Mouse (Mus musculus): ENCODE measurements around the gene Sesn2. TPM values are rescaled to one million over a fixed set of nuclear protein-coding genes. Genes with fewer than 3 reads are reported as not detected.
"Not testable (repeated sequence)": the region's sequence is repeated elsewhere in the genome, so short reads cannot be mapped to it uniquely, and the experiment has no call there.

Sesn2 gene
- polyA plus RNA-seq, 1 experiment from 2014 or later = 7.8 TPM

- Histone ChIP-seq H3K27ac (replicated peaks) (peak overlapping the region; percentile 59; the same call in 1 of the 2 replicates), H3K9ac (no peak overlapping the region), H3K9me3 (replicated peaks) (no peaks in the 10 kb centered on the region), H3K27me3 (no peaks in the 10 kb centered on the region), H3K36me3 (replicated peaks) (peaks cover 49% of the 10 kb centered on the region), H3K4me1 (replicated peaks) (peaks cover 41% of the 10 kb centered on the region), H3K4me2 (no peak overlapping the region), H3K4me3 (replicated peaks) (no peak overlapping the region)
- ATAC-seq (ENCODE audit: insufficient read depth) = no peak; the same call in 1 of the 2 replicates
- WGBS (ENCODE audit: insufficient replicate concordance) = 66% methylated on average over 10 of the region's 10 CpGs
Observed at GRCm38 (mm10) chr4:132492178-132493060, 17.9 kb downstream of the Sesn2 start.

GRCm38 (mm10) chr4:132491748-132492147, 18.6 kb downstream of the Sesn2 start:
- Histone ChIP-seq H3K36me3 (replicated peaks) (peaks cover 42% of the 10 kb centered on the region), H3K9me3 (replicated peaks) (no peaks in the 10 kb centered on the region), H3K27ac (replicated peaks) (peak overlapping the region; percentile 59; the same call in 1 of the 2 replicates), H3K4me2 (no peak overlapping the region), H3K27me3 (no peaks in the 10 kb centered on the region), H3K4me3 (replicated peaks) (no peak overlapping the region), H3K9ac (no peak overlapping the region), H3K4me1 (replicated peaks) (peaks cover 41% of the 10 kb centered on the region)
- ATAC-seq (ENCODE audit: insufficient read depth) = peak; percentile 64
- WGBS (ENCODE audit: insufficient replicate concordance) = 66% methylated on average over 6 of the region's 6 CpGs

GRCm38 (mm10) chr4:132491057-132491456, 19.2 kb downstream of the Sesn2 start:
- no peak overlapping the region for H3K27ac ChIP-seq (replicated peaks)
- 72% methylated on average over 8 of the region's 8 CpGs for WGBS (ENCODE audit: insufficient replicate concordance)
- H3K4me2 ChIP-seq = no peak overlapping the region
- ATAC-seq (ENCODE audit: insufficient read depth) = no peak
- no peak overlapping the region for H3K4me3 ChIP-seq (replicated peaks)
- H3K9me3 ChIP-seq (replicated peaks) = no peaks in the 10 kb centered on the region
- peaks cover 35% of the 10 kb centered on the region for H3K36me3 ChIP-seq (replicated peaks)
- H3K9ac ChIP-seq = no peak overlapping the region
- no peaks in the 10 kb centered on the region for H3K27me3 ChIP-seq
- H3K4me1 ChIP-seq (replicated peaks) = peaks cover 41% of the 10 kb centered on the region

DNA sequence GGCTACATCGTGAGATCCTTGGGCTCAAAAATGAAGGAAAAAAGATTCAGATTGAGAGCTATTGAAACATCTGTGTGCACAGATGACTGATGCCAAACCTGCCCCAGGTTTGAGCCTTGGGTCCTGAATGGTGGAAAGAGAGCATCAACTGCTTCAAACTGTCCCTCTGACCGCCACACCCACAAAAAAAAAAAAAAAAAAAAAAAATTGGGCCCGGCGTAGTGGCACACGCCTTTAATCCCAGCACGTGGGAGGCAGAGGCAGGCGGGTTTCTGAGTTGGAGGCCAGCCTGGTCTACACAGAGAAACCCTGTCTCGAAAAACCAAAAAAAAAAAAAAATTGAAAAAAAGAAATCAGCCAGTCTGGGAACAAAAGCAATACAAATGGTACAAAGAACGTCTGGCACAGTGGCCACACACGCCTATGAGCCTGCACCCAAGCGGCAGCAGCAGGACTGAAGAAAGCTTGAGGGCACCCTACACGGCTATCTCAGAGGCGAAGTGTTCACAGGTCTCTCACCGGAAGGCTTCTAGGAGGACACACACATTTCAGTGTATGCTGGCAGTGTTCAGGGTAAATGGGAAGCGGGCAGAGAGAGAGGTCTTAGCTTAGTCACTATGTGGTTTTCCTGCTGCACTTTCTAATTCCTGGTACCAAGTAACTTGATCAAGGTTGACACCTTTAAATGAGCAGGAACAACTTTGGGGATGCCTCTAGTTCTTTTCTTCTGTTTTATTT, 19.9 kb downstream of the Sesn2 start:
- ATAC-seq (ENCODE audit: insufficient read depth) = no peak
- Histone ChIP-seq H3K27ac (replicated peaks) (no peak overlapping the region), H3K4me2 (no peak overlapping the region), H3K27me3 (no peaks in the 10 kb centered on the region), H3K9ac (no peak overlapping the region), H3K4me1 (replicated peaks) (peaks cover 41% of the 10 kb centered on the region), H3K36me3 (replicated peaks) (peaks cover 29% of the 10 kb centered on the region), H3K9me3 (replicated peaks) (no peaks in the 10 kb centered on the region), H3K4me3 (replicated peaks) (no peak overlapping the region)
- WGBS (ENCODE audit: insufficient replicate concordance) = 59% methylated on average over 15 of the region's 15 CpGs

GRCm38 (mm10) chr4:132488976-132489375, 21.3 kb downstream of the Sesn2 start:
- Histone ChIP-seq H3K27ac (replicated peaks) (no peak overlapping the region), H3K9me3 (replicated peaks) (no peaks in the 10 kb centered on the region), H3K4me2 (no peak overlapping the region), H3K4me1 (replicated peaks) (peaks cover 36% of the 10 kb centered on the region), H3K36me3 (replicated peaks) (peaks cover 15% of the 10 kb centered on the region), H3K9ac (no peak overlapping the region), H3K27me3 (no peaks in the 10 kb centered on the region), H3K4me3 (replicated peaks) (no peak overlapping the region)
- WGBS (ENCODE audit: insufficient replicate concordance) = 69% methylated on average over 6 of the region's 6 CpGs
- no peak for ATAC-seq (ENCODE audit: insufficient read depth)

GRCm38 (mm10) chr4:132488521-132488920, 21.8 kb downstream of the Sesn2 start:
- H3K36me3 ChIP-seq (replicated peaks) = peaks cover 10% of the 10 kb centered on the region
- no peaks in the 10 kb centered on the region for H3K9me3 ChIP-seq (replicated peaks)
- peaks cover 38% of the 10 kb centered on the region for H3K4me1 ChIP-seq (replicated peaks)
- H3K4me3 ChIP-seq (replicated peaks) = no peak overlapping the region
- H3K27me3 ChIP-seq = no peaks in the 10 kb centered on the region
- H3K27ac ChIP-seq (replicated peaks) = no peak overlapping the region
- H3K4me2 ChIP-seq = no peak overlapping the region
- H3K9ac ChIP-seq = no peak overlapping the region
- ATAC-seq (ENCODE audit: insufficient read depth) = no peak
- WGBS (ENCODE audit: insufficient replicate concordance) = 68% methylated on average over 3 of the region's 3 CpGs

GRCm38 (mm10) chr4:132484820-132485219, 25.5 kb downstream of the Sesn2 start:
- ATAC-seq (ENCODE audit: insufficient read depth) = peak; percentile 52; the same call in 1 of the 2 replicates
- Histone ChIP-seq H3K4me1 (replicated peaks) (peaks cover 20% of the 10 kb centered on the region; the same call in 1 of the 2 replicates), H3K9me3 (replicated peaks) (no peaks in the 10 kb centered on the region), H3K27ac (replicated peaks) (no peak overlapping the region), H3K4me3 (replicated peaks) (no peak overlapping the region), H3K4me2 (no peak overlapping the region), H3K9ac (no peak overlapping the region), H3K27me3 (no peaks in the 10 kb centered on the region), H3K36me3 (replicated peaks) (no peaks in the 10 kb centered on the region)
- WGBS (ENCODE audit: insufficient replicate concordance) = 56% methylated on average over 5 of the region's 5 CpGs

GRCm38 (mm10) chr4:132484231-132484630, 26.1 kb downstream of the Sesn2 start:
- no peak for ATAC-seq (ENCODE audit: insufficient read depth)
- WGBS (ENCODE audit: insufficient replicate concordance) = 64% methylated on average over 4 of the region's 4 CpGs
- Histone ChIP-seq H3K4me3 (replicated peaks) (no peak overlapping the region), H3K27me3 (no peaks in the 10 kb centered on the region), H3K4me2 (no peak overlapping the region), H3K9ac (no peak overlapping the region), H3K27ac (replicated peaks) (no peak overlapping the region), H3K4me1 (replicated peaks) (peaks cover 17% of the 10 kb centered on the region; the same call in 1 of the 2 replicates), H3K36me3 (replicated peaks) (no peaks in the 10 kb centered on the region), H3K9me3 (replicated peaks) (no peaks in the 10 kb centered on the region)

GRCm38 (mm10) chr4:132482956-132483608, 27.2 kb downstream of the Sesn2 start:
- H3K36me3 ChIP-seq (replicated peaks) = no peaks in the 10 kb centered on the region
- no peaks in the 10 kb centered on the region for H3K9me3 ChIP-seq (replicated peaks)
- 61% methylated on average over 13 of the region's 13 CpGs for WGBS (ENCODE audit: insufficient replicate concordance)
- peak; percentile 32 for ATAC-seq (ENCODE audit: insufficient read depth)
- H3K4me2 ChIP-seq = no peak overlapping the region
- H3K9ac ChIP-seq = no peak overlapping the region
- H3K27ac ChIP-seq (replicated peaks) = peak overlapping the region; percentile 56; the same call in 1 of the 2 replicates
- H3K4me1 ChIP-seq (replicated peaks) = peaks cover 12% of the 10 kb centered on the region; the same call in 1 of the 2 replicates
- no peak overlapping the region for H3K4me3 ChIP-seq (replicated peaks)
- H3K27me3 ChIP-seq = no peaks in the 10 kb centered on the region

GRCm38 (mm10) chr4:132482104-132482503, 28.2 kb downstream of the Sesn2 start:
- not testable (repeated sequence) for H3K4me3 ChIP-seq (replicated peaks); H3K27ac ChIP-seq (replicated peaks); H3K9me3 ChIP-seq (replicated peaks); ATAC-seq (ENCODE audit: insufficient read depth); H3K4me2 ChIP-seq; H3K36me3 ChIP-seq (replicated peaks); H3K27me3 ChIP-seq; H3K9ac ChIP-seq
- 50% methylated on average over 3 of the region's 3 CpGs for WGBS (ENCODE audit: insufficient replicate concordance)
- H3K4me1 ChIP-seq (replicated peaks) = peaks cover 12% of the 10 kb centered on the region; the same call in 1 of the 2 replicates

DNA sequence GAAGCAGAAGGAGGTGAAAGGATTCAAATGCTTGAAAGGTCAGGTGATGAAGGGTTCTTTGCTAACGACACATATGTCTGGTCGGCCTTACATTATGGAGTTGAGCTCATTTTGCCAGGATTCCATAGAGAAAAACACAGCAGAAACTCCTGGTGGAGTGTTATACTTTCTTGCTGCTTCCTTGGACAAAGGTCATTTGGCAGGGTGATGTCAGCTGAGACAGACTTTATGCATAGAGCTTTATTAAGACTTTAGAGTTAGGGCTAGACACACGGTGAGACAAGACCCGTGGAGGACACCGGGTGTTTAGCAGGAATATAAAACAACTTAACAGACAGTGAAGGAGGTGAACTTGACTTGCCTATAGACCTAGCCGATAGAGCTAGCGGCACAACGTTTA, 32.5 kb downstream of the Sesn2 start:
- 80% methylated on average over 8 of the region's 8 CpGs for WGBS (ENCODE audit: insufficient replicate concordance)
- no peak for ATAC-seq (ENCODE audit: insufficient read depth)
- no peak overlapping the region for H3K4me2 ChIP-seq
- no peaks in the 10 kb centered on the region for H3K27me3 ChIP-seq
- no peaks in the 10 kb centered on the region for H3K36me3 ChIP-seq (replicated peaks)
- no peak overlapping the region for H3K9ac ChIP-seq
- H3K27ac ChIP-seq (replicated peaks) = no peak overlapping the region
- H3K9me3 ChIP-seq (replicated peaks) = no peaks in the 10 kb centered on the region
- peaks cover 21% of the 10 kb centered on the region; the same call in 1 of the 2 replicates for H3K4me1 ChIP-seq (replicated peaks)
- no peak overlapping the region for H3K4me3 ChIP-seq (replicated peaks)

Measured in liver, embryonic 15.5 days (tissue).